ENCODE assay signal across 24 mouse cellular contexts in the genomic region with DNA sequence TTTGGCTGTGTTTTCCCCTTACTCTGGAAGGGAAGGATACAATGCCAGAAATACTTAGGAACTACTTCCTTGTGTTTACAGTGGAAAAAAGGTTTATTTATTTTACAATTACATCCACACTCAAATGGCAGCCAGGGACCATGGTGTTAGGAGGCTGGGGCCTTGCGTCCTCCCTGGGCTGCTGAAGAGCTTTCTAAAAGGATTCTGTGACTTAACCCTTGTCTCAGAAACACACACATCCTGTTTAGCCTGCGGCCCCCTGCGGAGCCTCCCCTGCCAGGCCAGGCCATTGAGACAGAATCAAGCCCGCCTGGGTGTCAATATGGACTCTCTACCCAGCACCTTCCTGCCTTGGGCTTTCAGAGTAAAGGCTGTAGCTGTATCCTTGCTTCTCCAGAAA. TPM values are rescaled to one million over a fixed set of nuclear protein-coding genes. Genes with fewer than 3 reads are reported as not detected.
DNase-seq lines count a peak whose midpoint lies in the region; ATAC-seq lines count a peak whose summit lies in the region.
"Had no signal": no experiment of that assay in that cellular context is flagged by ENCODE, and none has a peak within 500 bp of the region (broad histone marks: within the 10 kb centered on the region; RNA-seq: fewer than 3 reads in every experiment).

No protein-coding gene starts in this region.

- no peaks in the 10 kb centered on the region for H3K9me3 ChIP-seq in heart, embryonic 10.5 days
- no peaks in the 10 kb centered on the region for H3K9me3 ChIP-seq in heart, embryonic 12.5 days (replicated peaks)
- no peaks in the 10 kb centered on the region for H3K9me3 ChIP-seq in lung, embryonic 15.5 days
- H3K9me3 ChIP-seq: forebrain, embryonic 15.5 days; hindbrain, embryonic 13.5 days; liver, embryonic 13.5 days; midbrain, embryonic 12.5 days; neural tube, embryonic 12.5 days had no signal

- peak overlapping the region; percentile 63; the same call in 1 of the 2 replicates for H3K27ac ChIP-seq in heart, embryonic 10.5 days
- no peak overlapping the region for H3K27ac ChIP-seq in heart, embryonic 12.5 days (ENCODE audit: poor library complexity, severe bottlenecking)
- peak overlapping the region; percentile 72 for H3K27ac ChIP-seq in lung, embryonic 15.5 days
- H3K27ac ChIP-seq: forebrain, embryonic 15.5 days; hindbrain, embryonic 13.5 days; kidney, postnatal 0 days; left cerebral cortex, adult 2 months; liver, embryonic 13.5 days; macrophage; midbrain, embryonic 12.5 days; neural tube, embryonic 12.5 days had no signal

- no peaks in the 10 kb centered on the region for H3K27me3 ChIP-seq in heart, embryonic 10.5 days (ENCODE audit: insufficient read depth, poor library complexity, severe bottlenecking)
- H3K27me3 ChIP-seq in heart, embryonic 12.5 days (replicated peaks) = no peaks in the 10 kb centered on the region
- no peaks in the 10 kb centered on the region for H3K27me3 ChIP-seq in lung, embryonic 15.5 days
- H3K27me3 ChIP-seq: forebrain, embryonic 15.5 days; hindbrain, embryonic 13.5 days; liver, embryonic 13.5 days; midbrain, embryonic 12.5 days; neural tube, embryonic 12.5 days had no signal

- no peak overlapping the region for H3K9ac ChIP-seq in heart, embryonic 12.5 days
- no peak overlapping the region for H3K9ac ChIP-seq in lung, embryonic 15.5 days
- H3K9ac ChIP-seq: forebrain, embryonic 15.5 days; hindbrain, embryonic 13.5 days; liver, embryonic 13.5 days; midbrain, embryonic 12.5 days; neural tube, embryonic 12.5 days had no signal

- H3K4me3 ChIP-seq in heart, embryonic 10.5 days = no peak overlapping the region
- H3K4me3 ChIP-seq in heart, embryonic 12.5 days = no peak overlapping the region
- no peak overlapping the region for H3K4me3 ChIP-seq in lung, embryonic 15.5 days
- H3K4me3 ChIP-seq: forebrain, embryonic 15.5 days; hindbrain, embryonic 13.5 days; left cerebral cortex, adult 2 months; liver, embryonic 13.5 days; midbrain, embryonic 12.5 days; neural tube, embryonic 12.5 days had no signal

- peak; percentile 1 for DNase-seq in cerebellum, adult 11-12 months
- no peak for DNase-seq in cerebellum, postnatal 4 days (ENCODE audit: low spot score in 2 of 2)
- DNase-seq in heart, embryonic 10.5 days (ENCODE audit: low spot score) = no peak
- no peak for DNase-seq in lung, adult 18-20 months
- DNase-seq in natural killer cell, adult 2 months (ENCODE audit: low spot score in 2 of 2) = no peak
- DNase-seq: adrenal gland, postnatal 10 days; cerebellum, postnatal 14 days; heart, adult 18-20 months; heart, postnatal 10 days; kidney, adult 2 months; liver, embryonic 13.5 days; right cerebral cortex, postnatal 14 days; thymus, postnatal 14 days had no signal

- H3K4me2 ChIP-seq in heart, embryonic 12.5 days = no peak overlapping the region
- no peak overlapping the region for H3K4me2 ChIP-seq in lung, embryonic 15.5 days
- H3K4me2 ChIP-seq: forebrain, embryonic 15.5 days; hindbrain, embryonic 13.5 days; liver, embryonic 13.5 days; midbrain, embryonic 12.5 days; neural tube, embryonic 12.5 days had no signal

- ATAC-seq in heart, embryonic 12.5 days (ENCODE audit: insufficient number of reproducible peaks, low FRiP score) = no peak
- peak; percentile 48; the same call in 1 of the 2 replicates for ATAC-seq in lung, embryonic 15.5 days (ENCODE audit: borderline replicate concordance, extremely low read depth, low FRiP score, low TSS enrichment)
- ATAC-seq in common myeloid progenitor, adult 5-6 weeks (replicated peaks; ENCODE audit: low read depth, poor library complexity, severe bottlenecking) = peak; percentile 50; the same call in 1 of the 2 replicates
- ATAC-seq: forebrain, embryonic 15.5 days had no signal

- H3K36me3 ChIP-seq in heart, embryonic 10.5 days = no peaks in the 10 kb centered on the region
- H3K36me3 ChIP-seq in heart, embryonic 12.5 days = no peaks in the 10 kb centered on the region
- H3K36me3 ChIP-seq in lung, embryonic 15.5 days = no peaks in the 10 kb centered on the region
- H3K36me3 ChIP-seq: forebrain, embryonic 15.5 days; hindbrain, embryonic 13.5 days; liver, embryonic 13.5 days; midbrain, embryonic 12.5 days; neural tube, embryonic 12.5 days had no signal

- 58% methylated on average over 4 of the region's 4 CpGs for WGBS in heart, embryonic 10.5 days
- WGBS in heart, embryonic 12.5 days = 64% methylated on average over 4 of the region's 4 CpGs
- 38% methylated on average over 4 of the region's 4 CpGs for WGBS in lung, embryonic 15.5 days

- peaks cover 33% of the 10 kb centered on the region for H3K4me1 ChIP-seq in heart, embryonic 10.5 days
- H3K4me1 ChIP-seq in heart, embryonic 12.5 days (replicated peaks) = peaks cover 49% of the 10 kb centered on the region
- H3K4me1 ChIP-seq in lung, embryonic 15.5 days = peaks cover 20% of the 10 kb centered on the region

RNA-seq across cellular contexts. Expression of a gene that starts 2.9 kb away (rescaled TPM):
- polyA plus RNA-seq in heart, embryonic 10.5 days (2016; fragmentation: Nextera tagmentation; extraction: Ambion mirVana) = not detected in 2 replicates
- 0.26 TPM in 1 of 2 replicates, not detected in the other for polyA plus RNA-seq in heart, embryonic 12.5 days (2016; fragmentation: Nextera tagmentation; extraction: Ambion mirVana)
- 0.17 and 0.24 TPM in 2 replicates for polyA plus RNA-seq in lung, embryonic 15.5 days (2015; fragmentation: Nextera tagmentation; extraction: Ambion mirVana)
- not detected in 2 replicates for total RNA-seq in common myeloid progenitor, adult 5-6 weeks (2017)
- total RNA-seq: gastrocnemius, adult 8-10 months; heart, postnatal 10 days had no signal
- polyA plus RNA-seq: kidney, adult 2 months; kidney, postnatal 0 days; liver, embryonic 13.5 days; macrophage had no signal

RNA-seq across cellular contexts. Expression of a gene that starts 25.4 kb away (rescaled TPM):
- 33.0 and 48.0 TPM in 2 replicates for polyA plus RNA-seq in heart, embryonic 10.5 days (2016; fragmentation: Nextera tagmentation; extraction: Ambion mirVana)
- 35.1 and 41.5 TPM in 2 replicates for polyA plus RNA-seq in heart, embryonic 12.5 days (2016; fragmentation: Nextera tagmentation; extraction: Ambion mirVana)
- 42.8 and 45.6 TPM in 2 replicates for polyA plus RNA-seq in lung, embryonic 15.5 days (2015; fragmentation: Nextera tagmentation; extraction: Ambion mirVana)
- total RNA-seq in common myeloid progenitor, adult 5-6 weeks (2017) = 55.0 and 96.1 TPM in 2 replicates

RNA-seq across cellular contexts. Expression of a gene that starts 54.7 kb away (rescaled TPM):
- polyA plus RNA-seq in heart, embryonic 10.5 days (2016; fragmentation: Nextera tagmentation; extraction: Ambion mirVana) = 160 and 186 TPM in 2 replicates
- polyA plus RNA-seq in heart, embryonic 12.5 days (2016; fragmentation: Nextera tagmentation; extraction: Ambion mirVana) = 131 and 140 TPM in 2 replicates
- polyA plus RNA-seq in lung, embryonic 15.5 days (2015; fragmentation: Nextera tagmentation; extraction: Ambion mirVana) = 214 and 215 TPM in 2 replicates
- total RNA-seq in common myeloid progenitor, adult 5-6 weeks (2017) = 54.1 and 60.0 TPM in 2 replicates
